Mouse (Mus musculus) CD4-positive, CD25-positive, alpha-beta regulatory T cell, adult 2 months (primary cell): ENCODE measurements at regions not wholly inside any gene's neighbourhood (a gene's known extent, or its start where the extent isn't known, plus 50 kb on each side); places are given as distances from the start of the nearest gene placed in this dataset.

ENCODE experiments used
- DNase-seq: peaks from one replicate; pipeline ENCODE4 v3.0.0-alpha.2; 2012; ENCODE audit warnings: low read depth, low spot score

GRCm38 (mm10) chr13:97423911-97424310 lies 183.0 kb downstream of the Enc1 start:
- no peak for DNase-seq

- no peak for DNase-seq
Measured at GRCm38 (mm10) chr13:97423298-97423817, 182.5 kb downstream of the Enc1 start.

GRCm38 (mm10) chr13:97422897-97423296 lies 182.0 kb downstream of the Enc1 start:
- no peak for DNase-seq

GRCm38 (mm10) chr13:97421831-97422230 lies 180.9 kb downstream of the Enc1 start:
- no peak for DNase-seq

- DNase-seq, result no peak
Measured at GRCm38 (mm10) chr13:97420773-97421172, 179.9 kb downstream of the Enc1 start.

GRCm38 (mm10) chr13:97419100-97419499 lies 178.2 kb downstream of the Enc1 start:
- DNase-seq, result no peak

- DNase-seq, result no peak
Measured at GRCm38 (mm10) chr13:97418681-97419080, 177.8 kb downstream of the Enc1 start.

- no peak for DNase-seq
Measured at GRCm38 (mm10) chr13:97418081-97418480, 177.2 kb downstream of the Enc1 start.

- no peak for DNase-seq
Measured at GRCm38 (mm10) chr13:97415927-97416709, 175.2 kb downstream of the Enc1 start.

GRCm38 (mm10) chr13:97415381-97415780 lies 174.5 kb downstream of the Enc1 start:
- no peak for DNase-seq

- DNase-seq, result no peak
Measured at GRCm38 (mm10) chr13:97412151-97412550, 171.2 kb downstream of the Enc1 start.

- no peak for DNase-seq
Measured at GRCm38 (mm10) chr13:97410550-97411201, 169.8 kb downstream of the Enc1 start.

- DNase-seq, result no peak
Measured at GRCm38 (mm10) chr13:97409891-97410525, 169.1 kb downstream of the Enc1 start.

- peak; percentile 10 for DNase-seq
Measured at GRCm38 (mm10) chr13:97409291-97409780, 168.4 kb downstream of the Enc1 start.

GRCm38 (mm10) chr13:97408414-97409290 lies 167.7 kb downstream of the Enc1 start:
- peak; percentile 68 for DNase-seq

- no peak for DNase-seq
Measured at GRCm38 (mm10) chr13:97407773-97408172, 166.9 kb downstream of the Enc1 start.

- DNase-seq, result peak; percentile 75
Measured at GRCm38 (mm10) chr13:97406678-97407077, 165.8 kb downstream of the Enc1 start.

- DNase-seq, result no peak
Measured at GRCm38 (mm10) chr13:97402164-97402761, 161.4 kb downstream of the Enc1 start.

- no peak for DNase-seq
Measured at GRCm38 (mm10) chr13:97401620-97402019, 160.7 kb downstream of the Enc1 start.

GRCm38 (mm10) chr13:97398041-97398440 lies 157.1 kb downstream of the Enc1 start:
- DNase-seq, result no peak
